Mouse (Mus musculus) heart, postnatal 36 days (tissue): ENCODE measurements at regions not wholly inside any gene's neighbourhood (a gene's known extent, or its start where the extent isn't known, plus 50 kb on each side); places are given as distances from the start of the nearest gene placed in this dataset.

Experiments used
- DNase-seq, 2 experiments: peaks; one replicate each; pipeline ENCODE4 v3.0.0; 2021 to 2022
- intact Hi-C: fragments of 180-260 bp; cut with DNase I; formaldehyde crosslinking; loops from one replicate; pipeline ENCODE4 v1.15.1; 2025

GRCm38 (mm10) chr2:108877676-108878075 lies 402.9 kb upstream of the Kif18a start:
- DNase-seq: no peak
- intact Hi-C loops: loop anchor here (5.0 kb wide), 1 partner anchor 815 kb away; no protein-coding TSS in a partner anchor

- no peak for DNase-seq
- intact Hi-C loops: no loop called here
Observed at GRCm38 (mm10) chr2:108904121-108904733, 376.3 kb upstream of the Kif18a start.

- intact Hi-C loops: no loop called here
- no peak for DNase-seq
Observed at GRCm38 (mm10) chr2:108913555-108913954, 367.0 kb upstream of the Kif18a start.

GRCm38 (mm10) chr2:108913967-108914366 lies 366.6 kb upstream of the Kif18a start:
- intact Hi-C loops: no loop called here
- no peak for DNase-seq

GRCm38 (mm10) chr2:108919500-108920045 lies 361.0 kb upstream of the Kif18a start:
- intact Hi-C loops: no loop called here
- no peak for DNase-seq

- DNase-seq: no peak
- intact Hi-C loops: no loop called here
Observed at GRCm38 (mm10) chr2:108920111-108920510, 360.4 kb upstream of the Kif18a start.

- intact Hi-C loops: no loop called here
- DNase-seq: no peak
Observed at GRCm38 (mm10) chr2:108935981-108936762, 344.4 kb upstream of the Kif18a start.

- DNase-seq: no peak
- intact Hi-C loops: no loop called here
Observed at GRCm38 (mm10) chr2:108980921-108981320, 299.6 kb upstream of the Kif18a start.

- intact Hi-C loops: no loop called here
- no peak for DNase-seq
Observed at GRCm38 (mm10) chr2:109016223-109016622, 264.3 kb upstream of the Kif18a start.

- no peak for DNase-seq
- intact Hi-C loops: no loop called here
Observed at GRCm38 (mm10) chr2:109017018-109017707, 263.4 kb upstream of the Kif18a start.

GRCm38 (mm10) chr2:109038131-109038695 lies 242.3 kb upstream of the Kif18a start:
- no peak for DNase-seq
- intact Hi-C loops: no loop called here
